Mouse (Mus musculus) mouse trophoblast stem cell (cell line): Measurements from ENCODE around the gene Macrod1.
"Not testable (repeated sequence)": the region's sequence is repeated elsewhere in the genome, so short reads cannot be mapped to it uniquely, and the experiment has no call there.

Experiments
- in situ Hi-C, 2 experiments: fragments of 300-500 bp; cut with MseI, MboI; formaldehyde crosslinking; loops; 2 replicates in 1 of 2; 3 replicates in 1 of 2; pipeline ENCODE4 v1.15.1; 2025

Gene Macrod1

GRCm38 (mm10) chr19:7057126-7057721 is 614 bp downstream of the Macrod1 start:
- in situ Hi-C loops = no loop called here

- in situ Hi-C loops = no loop called here
Observed at GRCm38 (mm10) chr19:7057722-7058207, 1.2 kb downstream of the Macrod1 start.

- in situ Hi-C loops = no loop called here
Observed at GRCm38 (mm10) chr19:7058541-7058940, 1.9 kb downstream of the Macrod1 start.

- in situ Hi-C loops = loop anchor here (10.0 kb wide), 1 partner anchor 143 kb away; the partner anchor contains the start of gene Otub1 (in 2 of the 2)
Observed at GRCm38 (mm10) chr19:7062110-7062509, 5.5 kb downstream of the Macrod1 start.

- in situ Hi-C loops = loop anchor here (10.0 kb wide), 1 partner anchor 142 kb away; the partner anchor contains the start of gene Otub1 (in 2 of the 2)
Observed at GRCm38 (mm10) chr19:7062916-7063315, 6.3 kb downstream of the Macrod1 start.

GRCm38 (mm10) chr19:7064571-7064970 is 8.0 kb downstream of the Macrod1 start:
- in situ Hi-C loops = loop anchor here (10.0 kb wide), 1 partner anchor 140 kb away; the partner anchor contains the start of gene Otub1 (in 2 of the 2)

GRCm38 (mm10) chr19:7066034-7066827 is 9.6 kb downstream of the Macrod1 start:
- in situ Hi-C loops = loop anchor here (10.0 kb wide), 1 partner anchor 139 kb away; the partner anchor contains the start of gene Otub1 (in 2 of the 2)

GRCm38 (mm10) chr19:7066828-7067342 is 10.3 kb downstream of the Macrod1 start:
- in situ Hi-C loops = loop anchor here (10.0 kb wide), 1 partner anchor 138 kb away; the partner anchor contains the start of gene Otub1 (in 2 of the 2)

GRCm38 (mm10) chr19:7067344-7068050 is 10.9 kb downstream of the Macrod1 start:
- in situ Hi-C loops = loop anchor here (10.0 kb wide), 1 partner anchor 137 kb away; the partner anchor contains the start of gene Otub1 (in 2 of the 2)

- in situ Hi-C loops = loop anchor here (10.0 kb wide), 1 partner anchor 137 kb away; the partner anchor contains the start of gene Otub1 (in 2 of the 2)
Observed at GRCm38 (mm10) chr19:7068136-7068535, 11.5 kb downstream of the Macrod1 start.

GRCm38 (mm10) chr19:7068661-7069531 is 12.3 kb downstream of the Macrod1 start:
- in situ Hi-C loops = loop anchor here (10.0 kb wide), 1 partner anchor 136 kb away; the partner anchor contains the start of gene Otub1 (in 2 of the 2)

GRCm38 (mm10) chr19:7069781-7070763 is 13.5 kb downstream of the Macrod1 start:
- in situ Hi-C loops = loop anchor here (10.0 kb wide), 1 partner anchor 135 kb away; the partner anchor contains the start of gene Otub1 (in 2 of the 2)

GRCm38 (mm10) chr19:7070775-7071174 is 14.2 kb downstream of the Macrod1 start:
- in situ Hi-C loops = no loop called here

- in situ Hi-C loops = no loop called here
Observed at GRCm38 (mm10) chr19:7072221-7072620, 15.6 kb downstream of the Macrod1 start.

GRCm38 (mm10) chr19:7073997-7074781 is 17.6 kb downstream of the Macrod1 start:
- in situ Hi-C loops = no loop called here

- in situ Hi-C loops = not testable (repeated sequence)
Observed at GRCm38 (mm10) chr19:7075336-7075735, 18.7 kb downstream of the Macrod1 start.

GRCm38 (mm10) chr19:7077666-7078065 is 21.1 kb downstream of the Macrod1 start:
- in situ Hi-C loops = no loop called here

- in situ Hi-C loops = no loop called here
Observed at GRCm38 (mm10) chr19:7078271-7078670, 21.7 kb downstream of the Macrod1 start.
